Mouse (Mus musculus): ENCODE measurements at regions not wholly inside any gene's neighbourhood (a gene's known extent, or its start where the extent isn't known, plus 50 kb on each side); places are given as distances from the start of the nearest gene placed in this dataset.
A peak's percentile ranks its signal among the peaks of the same experiment; 100 is the strongest.

- peak; percentile 31 for DNase-seq (ENCODE audit: low read depth, low spot score)
These were observed 260.7 kb upstream of the 4930535I16Rik start for GRCm38 (mm10) chr4:124178401-124179018.

GRCm38 (mm10) chr4:124175531-124175930 is 257.7 kb upstream of the 4930535I16Rik start:
- peak; percentile 90 for DNase-seq (ENCODE audit: low read depth, low spot score)

GRCm38 (mm10) chr4:124154627-124155026 is 236.8 kb upstream of the 4930535I16Rik start:
- DNase-seq (ENCODE audit: low read depth, low spot score) = no peak

DNA sequence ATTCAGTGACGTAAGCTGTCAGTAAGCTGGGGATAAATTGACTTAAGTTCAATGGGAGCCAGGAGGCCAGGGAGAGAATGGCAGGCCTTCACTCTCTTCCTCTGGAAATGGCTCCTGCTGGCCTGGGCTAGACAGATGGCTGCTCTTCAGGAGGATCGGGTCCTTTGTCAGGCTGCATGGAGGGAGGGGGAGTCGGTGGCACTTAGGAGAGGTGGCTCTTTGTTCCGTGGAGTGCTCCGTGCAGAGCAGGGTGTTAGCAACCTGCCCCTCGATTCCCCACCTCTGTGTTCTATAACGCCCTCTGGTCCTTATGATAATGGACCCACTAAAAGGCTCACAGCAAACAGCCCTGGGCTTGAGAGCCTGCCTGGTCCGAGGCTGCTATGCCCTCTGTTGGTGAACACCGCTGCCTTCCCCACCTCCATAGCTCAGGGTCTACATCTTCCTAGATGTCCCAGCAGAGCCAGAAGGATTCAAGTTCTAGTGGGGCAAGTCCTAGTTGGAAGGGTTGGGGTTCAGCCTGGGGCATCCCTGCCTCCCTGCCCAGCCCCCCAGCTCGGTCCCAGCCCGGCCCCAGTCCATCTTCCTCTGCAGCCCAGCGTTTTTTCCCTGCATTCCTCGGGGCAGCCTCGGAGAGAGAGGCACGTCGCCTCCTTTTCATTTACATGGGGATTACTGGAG is 232.1 kb upstream of the 4930535I16Rik start:
- no peak for DNase-seq (ENCODE audit: low read depth, low spot score)

- no peak for DNase-seq (ENCODE audit: low read depth, low spot score)
These were observed 231.2 kb upstream of the 4930535I16Rik start for GRCm38 (mm10) chr4:124149037-124149436.

- DNase-seq (ENCODE audit: low read depth, low spot score) = no peak
These were observed 229.5 kb upstream of the 4930535I16Rik start for GRCm38 (mm10) chr4:124147276-124147675.

DNA sequence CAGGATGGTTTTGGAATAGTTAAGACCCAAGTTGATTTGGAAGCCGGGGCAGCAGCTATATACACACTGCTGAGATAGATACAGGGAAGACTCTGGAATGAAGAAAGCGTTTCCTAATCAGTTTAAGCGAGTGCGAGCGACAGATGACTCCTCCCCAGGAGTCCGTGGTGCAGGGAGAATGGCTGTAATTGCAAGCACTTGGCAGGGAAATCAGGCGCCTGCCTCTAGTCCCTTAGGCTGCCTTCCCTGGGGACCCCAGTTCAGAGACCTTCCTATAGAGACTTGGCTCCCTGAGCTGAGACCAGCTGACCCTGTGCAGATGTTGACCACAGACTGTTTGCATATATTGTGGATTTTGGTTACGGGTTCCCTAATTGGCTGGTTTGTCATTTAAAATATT is 228.3 kb upstream of the 4930535I16Rik start:
- peak; percentile 37 for DNase-seq (ENCODE audit: low read depth, low spot score)

DNA sequence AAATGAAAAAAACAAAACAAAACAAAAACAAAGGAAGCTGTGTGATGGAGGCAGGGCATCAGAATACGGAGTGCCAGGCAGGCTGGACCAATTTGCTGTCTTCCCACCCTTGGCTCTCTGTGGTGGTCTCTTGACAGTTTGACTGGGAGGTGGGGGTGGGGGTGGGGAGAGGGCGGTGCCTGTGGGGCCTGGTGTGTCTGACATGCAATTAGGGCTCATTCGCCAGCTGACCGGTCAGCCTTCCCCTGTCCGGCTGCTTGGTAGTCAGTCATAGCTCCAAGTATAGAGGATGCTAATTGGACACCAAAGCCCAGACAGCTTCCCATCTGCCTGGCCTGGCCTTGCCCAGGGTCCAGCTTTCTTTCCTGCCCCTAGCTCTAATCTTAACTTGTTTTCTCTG is 225.8 kb upstream of the 4930535I16Rik start:
- DNase-seq (ENCODE audit: low read depth, low spot score) = no peak

- peak; percentile 71 for DNase-seq (ENCODE audit: low read depth, low spot score)
These were observed 225.4 kb upstream of the 4930535I16Rik start for GRCm38 (mm10) chr4:124143226-124143625.

- DNase-seq (ENCODE audit: low read depth, low spot score) = peak; percentile 91
These were observed 224.3 kb upstream of the 4930535I16Rik start for GRCm38 (mm10) chr4:124142083-124142482.

- peak; percentile 49 for DNase-seq (ENCODE audit: low read depth, low spot score)
These were observed 217.3 kb upstream of the 4930535I16Rik start for GRCm38 (mm10) chr4:124135165-124135470.

GRCm38 (mm10) chr4:124134341-124135164 is 216.7 kb upstream of the 4930535I16Rik start:
- no peak for DNase-seq (ENCODE audit: low read depth, low spot score)

DNA sequence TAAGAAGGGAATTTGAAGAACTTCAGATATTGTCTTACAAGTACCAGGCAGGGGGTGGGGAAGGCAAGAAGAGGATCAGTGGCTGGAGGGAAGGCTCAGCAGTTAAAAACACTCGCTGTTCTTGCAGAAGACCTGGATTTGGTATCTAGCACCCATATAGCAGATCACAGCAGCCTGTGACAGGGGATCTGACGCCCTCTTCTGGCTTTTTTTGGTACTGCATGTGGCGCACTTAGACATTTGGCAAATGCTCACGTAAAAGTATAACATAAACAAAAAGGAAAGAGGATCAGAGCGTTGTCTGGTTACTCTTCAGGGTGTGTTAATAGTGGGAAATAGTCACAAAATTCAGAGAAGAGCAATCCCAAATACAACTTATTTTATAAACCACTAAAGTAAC is 213.1 kb upstream of the 4930535I16Rik start:
- no peak for DNase-seq (ENCODE audit: low read depth, low spot score)

DNA sequence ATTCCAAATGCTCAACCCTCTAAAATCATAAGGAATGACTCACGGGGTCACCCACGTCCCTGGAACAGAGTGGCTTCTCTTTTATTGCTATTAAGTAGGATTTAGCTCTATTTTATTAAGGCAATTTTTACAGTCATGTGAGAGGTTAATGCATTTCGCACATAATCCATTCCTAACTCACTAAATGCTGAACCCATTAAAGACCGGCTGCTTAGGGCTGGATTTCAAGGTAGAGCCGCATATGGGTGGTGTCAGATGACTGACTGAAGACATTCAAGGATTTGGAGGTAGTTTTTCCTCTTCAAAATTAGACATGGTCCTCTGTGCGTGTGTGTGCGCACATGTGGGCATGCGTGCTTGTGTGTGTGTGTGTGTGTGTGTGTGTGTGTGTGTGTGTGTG is 208.4 kb upstream of the 4930535I16Rik start:
- no peak for DNase-seq (ENCODE audit: low read depth, low spot score)

- no peak for DNase-seq (ENCODE audit: low read depth, low spot score)
These were observed 202.5 kb upstream of the 4930535I16Rik start for GRCm38 (mm10) chr4:124120334-124120733.

DNA sequence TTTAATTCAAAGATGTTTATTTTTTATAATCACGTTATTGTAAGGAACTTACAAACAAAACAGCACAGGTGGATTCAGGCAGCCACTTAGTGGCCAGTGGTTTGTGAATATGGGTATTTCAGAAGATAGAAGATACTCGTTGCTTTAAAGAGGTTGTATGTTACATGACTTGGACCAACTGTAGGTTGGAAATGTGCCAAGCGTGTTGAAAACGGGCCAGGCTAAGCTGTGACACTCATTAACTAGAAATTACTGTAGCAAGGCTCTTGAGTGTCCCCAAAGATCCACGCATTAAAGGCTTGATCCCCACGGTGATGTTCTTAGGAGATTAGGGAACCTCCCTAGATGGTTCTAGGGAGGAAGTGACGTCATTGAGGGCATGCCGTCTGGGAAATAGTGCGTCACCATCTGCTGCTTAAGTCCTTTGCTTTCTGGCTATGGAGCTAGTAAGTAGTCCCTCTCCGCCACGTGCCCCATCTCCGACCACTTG is 196.1 kb upstream of the 4930535I16Rik start:
- no peak for DNase-seq (ENCODE audit: low read depth, low spot score)

DNA sequence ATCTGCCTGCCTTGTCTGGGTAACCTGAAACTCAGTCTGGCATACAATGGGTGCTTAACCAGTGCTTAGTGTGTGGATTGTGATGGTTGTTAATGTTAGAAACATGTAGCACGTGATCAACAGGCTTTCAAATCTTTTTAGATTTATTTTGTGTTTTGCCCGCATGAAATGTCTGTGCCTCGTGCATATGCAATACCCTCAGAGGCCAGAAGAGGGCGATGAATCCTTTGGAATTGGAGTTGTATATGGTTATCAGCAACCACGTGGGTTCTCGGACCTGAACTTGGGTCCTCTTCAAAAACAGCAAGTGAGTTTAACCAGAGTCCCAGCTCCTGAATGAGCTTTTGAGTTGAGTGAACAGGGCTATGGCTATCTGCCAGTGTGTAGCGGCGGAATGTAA is 192.9 kb upstream of the 4930535I16Rik start:
- DNase-seq (ENCODE audit: low read depth, low spot score) = no peak

DNA sequence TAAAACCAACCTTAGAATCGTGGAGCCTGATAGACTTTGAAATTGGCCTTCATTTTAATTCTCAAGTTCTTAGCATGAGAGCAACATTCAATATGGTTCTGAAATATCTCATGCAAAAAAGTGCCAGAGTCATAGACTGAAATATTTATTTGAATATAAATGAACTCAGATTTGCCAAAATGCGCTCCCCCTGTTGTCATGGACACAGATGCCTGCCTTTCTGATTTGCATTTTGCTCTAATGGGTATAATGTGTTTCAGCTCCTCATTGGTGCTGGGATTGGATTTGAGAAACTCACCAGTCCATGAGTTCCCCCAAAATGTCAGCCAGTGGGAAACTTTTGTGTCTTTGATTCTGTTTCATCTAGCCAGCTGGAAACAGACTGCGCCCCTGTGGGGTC is 191.5 kb upstream of the 4930535I16Rik start:
- DNase-seq (ENCODE audit: low read depth, low spot score) = peak; percentile 42

- no peak for DNase-seq (ENCODE audit: low read depth, low spot score)
These were observed 184.9 kb upstream of the 4930535I16Rik start for GRCm38 (mm10) chr4:124102684-124103083.

GRCm38 (mm10) chr4:124086801-124087200 is 169.0 kb upstream of the 4930535I16Rik start:
- DNase-seq (ENCODE audit: low read depth, low spot score) = no peak

DNA sequence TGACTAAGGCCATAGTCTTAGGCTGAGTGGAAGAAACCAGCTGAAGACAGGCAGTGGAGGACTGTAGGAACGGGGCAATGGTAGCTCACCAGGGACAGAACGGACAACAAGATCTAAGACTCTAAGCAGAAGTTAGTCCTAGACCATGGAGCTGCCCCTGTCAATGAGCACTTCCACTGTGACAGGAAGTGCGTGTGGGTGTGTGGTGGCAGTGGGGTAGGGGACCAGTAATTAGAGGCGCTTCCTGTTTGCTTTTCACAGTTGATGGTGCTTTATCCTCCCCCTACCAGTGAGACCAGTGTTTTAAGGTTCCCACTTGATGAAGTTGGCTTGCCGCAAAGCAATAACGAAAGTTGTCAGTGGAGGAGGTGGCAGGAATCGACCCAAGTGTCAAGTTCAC is 168.4 kb upstream of the 4930535I16Rik start:
- no peak for DNase-seq (ENCODE audit: low read depth, low spot score)

- DNase-seq (ENCODE audit: low read depth, low spot score) = no peak
These were observed 161.8 kb upstream of the 4930535I16Rik start for GRCm38 (mm10) chr4:124079603-124080002.

DNA sequence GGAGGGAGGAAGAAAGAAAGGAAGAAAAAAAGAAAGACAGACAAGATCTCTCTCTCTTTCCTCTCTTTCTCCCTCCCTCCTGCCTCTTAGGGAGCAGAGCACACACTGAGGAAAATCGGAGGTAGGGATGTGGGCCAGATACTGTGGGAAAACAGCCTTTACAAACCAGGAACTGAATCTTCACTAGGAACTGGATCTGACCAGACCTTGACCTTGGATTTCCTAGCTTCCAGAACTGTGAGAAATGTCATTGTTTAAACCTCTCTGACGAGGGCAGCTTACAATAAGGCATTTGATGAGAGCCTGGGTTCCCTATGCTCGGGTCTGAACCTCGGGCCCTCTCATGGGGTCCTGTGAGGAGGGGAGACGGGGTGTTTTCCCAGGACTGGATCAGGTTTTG is 157.7 kb upstream of the 4930535I16Rik start:
- no peak for DNase-seq (ENCODE audit: low read depth, low spot score)
